9 mouse cellular contexts compared by ENCODE assay signal in genomic region chr17:48585902-48586359, GRCm38 (mm10).
DNase-seq lines count a peak whose midpoint lies in the region; ATAC-seq and TF ChIP-seq lines count a peak whose summit lies in the region.
"Had no signal": no experiment of that assay in that cellular context is flagged by ENCODE, and none has a peak within 500 bp of the region (broad histone marks: within the 10 kb centered on the region; RNA-seq: fewer than 3 reads in every experiment).

No protein-coding gene starts in this region.

- 3% methylated on average over 14 of the region's 14 CpGs for WGBS in spleen, adult 2 months
- WGBS in intestine, embryonic 16.5 days, result 5% methylated on average over 14 of the region's 14 CpGs
- 12% methylated on average over 14 of the region's 14 CpGs for WGBS in midbrain, postnatal 0 days

- H3K4me3 ChIP-seq in spleen, adult 2 months (ENCODE audit: extremely low read depth, insufficient read depth, insufficient read length), result peak overlapping the region; percentile 41; the same call in 1 of the 2 replicates
- peak overlapping the region; percentile 43 for H3K4me3 ChIP-seq in intestine, embryonic 16.5 days (ENCODE audit: low read length)
- peak overlapping the region; percentile 13; the same call in 1 of the 2 replicates for H3K4me3 ChIP-seq in midbrain, postnatal 0 days (ENCODE audit: low read depth, low read length)
- H3K4me3 ChIP-seq: heart, adult 2 months had no signal

- H3K27ac ChIP-seq in spleen, adult 2 months (ENCODE audit: insufficient read depth, low read length), result no peak overlapping the region
- no peak overlapping the region for H3K27ac ChIP-seq in intestine, embryonic 16.5 days (ENCODE audit: low read length)
- H3K27ac ChIP-seq in midbrain, postnatal 0 days (ENCODE audit: low read depth, low read length), result no peak overlapping the region
- H3K27ac ChIP-seq: heart, adult 2 months had no signal

- no peaks in the 10 kb centered on the region for H3K27me3 ChIP-seq in spleen, adult 2 months (ENCODE audit: control insufficient read depth, insufficient read depth, low read length)
- no peaks in the 10 kb centered on the region for H3K27me3 ChIP-seq in intestine, embryonic 16.5 days (replicated peaks; ENCODE audit: control insufficient read depth, insufficient read depth, low read length)
- H3K27me3 ChIP-seq in midbrain, postnatal 0 days (ENCODE audit: insufficient read depth, low read length), result no peaks in the 10 kb centered on the region

- H3K4me2 ChIP-seq in intestine, embryonic 16.5 days (ENCODE audit: low read depth, low read length), result peak overlapping the region; percentile 61
- peak overlapping the region; percentile 43 for H3K4me2 ChIP-seq in midbrain, postnatal 0 days (ENCODE audit: low read depth, low read length, poor library complexity, severe bottlenecking)

- no peaks in the 10 kb centered on the region for H3K9me3 ChIP-seq in intestine, embryonic 16.5 days (ENCODE audit: control insufficient read depth, low read length)
- H3K9me3 ChIP-seq in midbrain, postnatal 0 days (ENCODE audit: low read length), result no peaks in the 10 kb centered on the region

- H3K36me3 ChIP-seq in spleen, adult 2 months (ENCODE audit: control insufficient read depth, insufficient read depth, low read length), result no peaks in the 10 kb centered on the region
- H3K36me3 ChIP-seq in intestine, embryonic 16.5 days (ENCODE audit: control insufficient read depth, insufficient read depth, low read length), result no peaks in the 10 kb centered on the region
- no peaks in the 10 kb centered on the region for H3K36me3 ChIP-seq in midbrain, postnatal 0 days (ENCODE audit: insufficient read depth, low read length)

- no peak for TF ChIP-seq POLR2A in spleen, adult 2 months (IDR thresholded peaks at IDR 0.05; ENCODE audit: low read depth, low read length)

- no peak for TF ChIP-seq CTCF in spleen, adult 2 months (IDR thresholded peaks at IDR 0.05; ENCODE audit: extremely low read depth, insufficient read depth, insufficient read length, insufficient replicate concordance)
- TF ChIP-seq CTCF in midbrain, postnatal 0 days (IDR thresholded peaks at IDR 0.05), result no peak

- ATAC-seq in cerebellum, adult (ENCODE audit: insufficient number of reproducible peaks, low FRiP score, low TSS enrichment), result peak; percentile 56; the same call in 1 of the 2 replicates
- ATAC-seq in intestine, embryonic 16.5 days, result peak; percentile 82
- peak; percentile 77 for ATAC-seq in midbrain, postnatal 0 days (ENCODE audit: low FRiP score)

- no peak for DNase-seq in cerebellum, adult 9-11 months
- DNase-seq in spleen, adult 2 months (ENCODE audit: low read depth in 1 of 2, low spot score in 2 of 2), result no peak
- DNase-seq in spleen, adult 18-20 months, result no peak
- peak; percentile 44 for DNase-seq in midbrain, postnatal 0 days (ENCODE audit: low spot score)
- no peak for DNase-seq in adrenal gland, postnatal 25 days
- DNase-seq in gastrocnemius, postnatal 4 days (ENCODE audit: low spot score in 2 of 2), result no peak

- H3K9ac ChIP-seq in intestine, embryonic 16.5 days (ENCODE audit: low read depth, low read length), result peak overlapping the region; percentile 59
- H3K9ac ChIP-seq in midbrain, postnatal 0 days (replicated peaks; ENCODE audit: low read length, poor library complexity, severe bottlenecking), result peak overlapping the region; percentile 29; the same call in 1 of the 2 replicates

- no peaks in the 10 kb centered on the region for H3K4me1 ChIP-seq in spleen, adult 2 months (ENCODE audit: control insufficient read depth, insufficient read depth, insufficient read length)
- H3K4me1 ChIP-seq in intestine, embryonic 16.5 days (ENCODE audit: control insufficient read depth, insufficient read depth, low read length), result peaks cover 4% of the 10 kb centered on the region; the same call in 1 of the 2 replicates
- H3K4me1 ChIP-seq in midbrain, postnatal 0 days (ENCODE audit: insufficient read depth, low read length), result no peaks in the 10 kb centered on the region
